Mouse (Mus musculus) layer of hippocampus, adult 8-10 months (tissue): ENCODE measurements around the gene Tmem45a. TPM values are rescaled to one million over a fixed set of nuclear protein-coding genes. Genes with fewer than 3 reads are reported as not detected.

ENCODE experiments used
- DNase-seq, 2 experiments: peaks; one replicate each; pipeline ENCODE4 v3.0.0; 2022; ENCODE audit warnings: low spot score in 2 of 2
- total RNA-seq, 4 experiments: library from RNA; stranded (reverse); gene quantifications; 2 replicates each; pipeline ENCODE4 v1.2.4; 2022

The Tmem45a gene
- total RNA-seq, 4 experiments from 2014 or later = 0.47 to 1.1 (median 0.80) TPM

DNA sequence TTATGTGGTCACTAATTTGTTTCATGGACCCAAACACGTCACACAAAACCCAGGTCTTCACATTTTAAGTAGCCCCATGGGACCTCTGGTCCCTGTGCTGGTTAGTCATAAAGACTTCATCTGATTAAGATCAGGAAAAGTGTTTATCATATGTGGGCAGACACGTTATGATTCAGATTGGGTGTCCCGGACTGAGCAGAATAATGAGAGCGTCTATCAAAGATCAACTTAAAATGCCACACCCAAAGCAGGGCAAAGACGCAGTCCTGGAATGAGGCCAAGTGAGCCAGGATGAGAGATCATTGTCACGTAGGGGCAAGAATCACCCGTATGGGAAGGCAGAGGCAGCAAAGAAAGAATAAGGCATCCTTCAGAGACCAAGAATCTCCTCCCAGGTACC, 87.1 kb downstream of the Tmem45a start:
- no peak for DNase-seq

DNA sequence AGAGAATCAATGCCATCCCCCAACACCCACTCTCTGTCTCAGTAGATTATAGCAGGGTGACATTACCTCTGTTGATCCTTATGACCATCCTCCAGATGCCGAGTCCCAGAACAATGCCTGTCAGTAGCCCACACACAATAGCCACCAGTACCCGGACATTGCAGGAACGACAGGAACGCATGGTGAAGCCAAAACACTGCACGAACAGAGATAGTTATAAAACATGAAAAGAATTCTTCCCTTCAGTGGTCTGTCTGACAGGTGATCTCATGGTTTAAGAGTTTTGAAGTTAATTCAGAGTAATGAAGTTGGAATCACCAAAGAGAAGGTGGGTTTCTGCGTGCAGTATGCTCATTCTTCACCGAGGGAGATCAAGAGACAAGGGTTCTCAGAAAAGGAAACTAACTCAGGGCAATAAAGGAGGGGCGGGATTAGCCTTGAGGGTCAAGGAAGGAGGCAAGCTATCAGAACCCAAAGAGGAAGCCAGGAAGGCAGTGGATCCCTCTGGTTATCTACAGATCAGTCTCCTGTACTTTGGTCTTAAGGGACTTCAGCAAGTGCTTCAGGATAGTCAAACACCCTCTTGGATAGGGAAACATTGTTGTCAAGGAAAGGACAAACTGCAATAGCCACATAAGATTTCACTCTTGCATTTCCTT, 90.4 kb downstream of the Tmem45a start, which contains the start of gene Adgrg7:
TSS of gene Adgrg7 (minus strand) at position 375 of the 659 bp plus-strand sequence.
- no peak for DNase-seq

DNA sequence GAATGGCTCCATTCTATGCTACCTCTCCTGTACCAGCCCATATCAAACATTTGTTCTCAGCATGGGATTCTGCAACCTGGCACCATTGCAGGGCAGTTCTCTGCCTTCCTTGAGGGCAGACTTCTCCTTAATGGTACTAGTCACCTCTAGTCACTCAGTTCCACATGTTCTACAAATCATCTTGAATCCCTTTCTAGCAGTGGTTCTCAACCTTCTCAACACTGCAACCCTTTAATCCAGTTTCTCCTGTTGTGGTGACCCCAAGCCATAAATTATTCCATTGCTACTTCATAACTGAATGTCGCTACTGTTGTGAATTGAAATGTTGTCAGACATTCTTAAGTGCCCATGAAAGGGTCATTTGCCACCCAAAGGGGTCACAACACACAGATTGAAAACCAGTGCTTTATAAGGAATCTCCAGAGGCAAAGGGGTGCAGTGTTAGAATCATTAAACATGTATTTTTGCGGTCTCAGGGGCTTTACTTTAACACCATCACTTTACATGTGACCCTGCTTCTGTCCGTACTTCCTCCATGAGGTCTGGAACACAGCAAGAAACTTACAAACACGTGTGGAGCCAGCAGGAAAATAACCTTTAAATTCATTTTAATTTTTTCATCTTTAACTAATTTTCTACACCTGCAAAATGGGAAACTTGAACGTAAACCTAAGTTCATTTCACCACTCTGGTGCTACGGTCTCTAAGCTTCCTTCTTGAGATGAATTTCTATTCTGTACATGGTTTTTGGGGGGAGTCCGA, 91.4 kb downstream of the Tmem45a start:
- no peak for DNase-seq

DNA sequence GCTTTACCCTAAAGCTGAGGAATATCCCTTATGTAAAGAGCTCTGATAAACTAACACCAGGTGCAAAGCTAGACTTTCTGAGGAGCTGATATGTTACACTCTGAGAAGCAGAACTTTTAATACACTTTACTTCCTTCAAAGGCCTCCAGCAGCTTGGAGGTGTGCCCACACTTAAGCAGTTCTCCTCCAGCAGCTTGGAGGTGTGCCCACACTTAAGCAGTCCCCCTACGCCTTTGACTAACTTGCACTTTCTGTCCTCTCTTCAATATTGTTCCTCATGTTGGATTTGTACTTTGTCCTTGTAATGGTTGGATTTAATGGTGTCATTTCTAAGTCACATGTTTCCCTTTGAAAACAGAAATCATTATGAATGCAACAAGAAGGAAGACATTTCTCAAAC, 92.2 kb downstream of the Tmem45a start:
- no peak for DNase-seq

DNA sequence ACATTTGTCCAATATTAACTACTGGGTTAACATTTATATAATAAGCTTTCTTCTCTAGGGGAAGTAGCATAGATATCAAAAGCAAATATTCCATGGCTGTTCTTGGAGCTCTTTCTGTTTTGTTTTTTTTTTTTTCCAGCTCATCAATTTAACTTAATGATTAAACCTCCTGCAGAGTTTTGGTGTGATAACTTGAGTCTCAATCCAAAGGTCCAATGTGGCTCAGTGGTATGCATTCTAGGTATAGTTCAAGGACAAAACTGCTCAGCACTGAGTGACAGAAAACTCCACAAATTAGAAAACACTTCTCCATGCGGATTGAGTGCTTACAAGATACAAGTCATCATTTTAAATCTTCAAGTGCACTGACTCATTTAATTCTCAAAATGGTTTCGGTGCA, 100.0 kb downstream of the Tmem45a start:
- no peak for DNase-seq

DNA sequence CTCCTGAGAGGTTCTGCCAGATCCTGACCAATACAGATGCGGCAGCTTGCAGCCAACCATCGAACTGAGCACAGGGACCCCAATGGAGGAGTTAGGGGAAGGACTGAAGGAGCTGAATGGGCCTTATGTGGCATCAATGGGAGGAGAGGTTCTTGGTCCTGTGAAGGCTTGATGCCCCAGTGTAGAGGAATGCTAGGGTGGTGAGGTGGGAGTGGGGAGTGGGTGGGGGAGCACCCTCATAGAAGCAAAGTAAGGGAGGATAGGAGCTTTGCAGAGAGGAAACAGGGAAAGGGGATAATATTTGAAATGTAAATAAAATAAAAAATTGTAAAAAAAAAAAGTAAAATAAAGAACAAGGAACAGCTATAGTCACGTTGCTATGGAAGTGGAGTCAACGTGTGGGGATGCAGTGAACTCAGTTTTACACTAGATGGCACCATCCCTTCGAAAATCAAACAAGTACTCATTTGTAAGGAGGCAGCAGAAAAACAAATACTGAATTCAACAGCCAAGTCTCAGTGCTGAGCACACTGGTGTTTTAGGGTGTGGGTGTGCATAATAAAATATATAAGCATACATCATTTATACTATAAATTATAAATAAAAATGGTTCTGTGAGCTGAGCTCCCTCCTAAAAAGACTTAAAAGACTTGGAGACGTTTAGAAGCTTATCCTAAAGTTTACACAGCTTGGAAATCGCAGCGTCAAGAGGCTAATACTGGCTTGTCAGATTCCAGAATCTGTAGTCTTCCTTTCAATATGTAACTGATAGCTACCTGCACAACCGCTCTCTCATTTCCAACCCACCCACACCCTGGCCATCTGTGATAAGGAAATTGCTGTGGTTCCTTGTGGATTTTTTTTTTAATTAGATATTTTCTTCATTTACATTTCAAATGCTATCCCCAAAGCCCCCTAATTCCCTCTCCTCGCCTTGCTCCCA, 114.5 kb downstream of the Tmem45a start:
- DNase-seq = peak; percentile 27 to 58

Other genes with a start within 250 kb of the Tmem45a start
- 10 to 100 TPM; 55.4 to 63.5 (median 58.6) TPM for gene Tfg, start 168.7 kb downstream of the Tmem45a start, total RNA-seq
- gene Adgrg7, start 90.3 kb downstream of the Tmem45a start, total RNA-seq = under 1 TPM in 1 of 4 experiments, not detected in 3; 0.16 TPM
- 1 to 10 TPM in 3 of 4 experiments, under 1 TPM in 1; 0.87 to 4.1 (median 1.9) TPM for gene Lnp1, start 41.9 kb upstream of the Tmem45a start, total RNA-seq
- under 1 TPM in 2 of 4 experiments, not detected in 2; 0.21 to 0.34 TPM for gene Tmem45a2, start 185.2 kb upstream of the Tmem45a start, total RNA-seq
- 10 to 100 TPM; 89.5 to 97.7 (median 91.6) TPM for gene Tomm70a, start 235.5 kb upstream of the Tmem45a start, total RNA-seq